Mouse (Mus musculus) bone marrow, adult 2 months (tissue): Measurements from ENCODE around the gene Ldhc.
"Not testable (repeated sequence)": the region's sequence is repeated elsewhere in the genome, so short reads cannot be mapped to it uniquely, and the experiment has no call there.

Experiments
- CTCF ChIP-seq: fragments of 200-500 bp; IDR thresholded peaks from 2 replicates; pipeline ENCODE4 v1.5.1; 2011; ENCODE audit warnings: low read length, control low read depth; ENCODE audit not compliant: control insufficient read depth, insufficient read depth
- POLR2A ChIP-seq: fragments of 200-500 bp; IDR thresholded peaks from 2 replicates; pipeline ENCODE4 v1.6.1; 2011; ENCODE audit warnings: low read depth, mild to moderate bottlenecking, control low read depth, low read length, borderline replicate concordance; ENCODE audit not compliant: control insufficient read depth

DNA sequence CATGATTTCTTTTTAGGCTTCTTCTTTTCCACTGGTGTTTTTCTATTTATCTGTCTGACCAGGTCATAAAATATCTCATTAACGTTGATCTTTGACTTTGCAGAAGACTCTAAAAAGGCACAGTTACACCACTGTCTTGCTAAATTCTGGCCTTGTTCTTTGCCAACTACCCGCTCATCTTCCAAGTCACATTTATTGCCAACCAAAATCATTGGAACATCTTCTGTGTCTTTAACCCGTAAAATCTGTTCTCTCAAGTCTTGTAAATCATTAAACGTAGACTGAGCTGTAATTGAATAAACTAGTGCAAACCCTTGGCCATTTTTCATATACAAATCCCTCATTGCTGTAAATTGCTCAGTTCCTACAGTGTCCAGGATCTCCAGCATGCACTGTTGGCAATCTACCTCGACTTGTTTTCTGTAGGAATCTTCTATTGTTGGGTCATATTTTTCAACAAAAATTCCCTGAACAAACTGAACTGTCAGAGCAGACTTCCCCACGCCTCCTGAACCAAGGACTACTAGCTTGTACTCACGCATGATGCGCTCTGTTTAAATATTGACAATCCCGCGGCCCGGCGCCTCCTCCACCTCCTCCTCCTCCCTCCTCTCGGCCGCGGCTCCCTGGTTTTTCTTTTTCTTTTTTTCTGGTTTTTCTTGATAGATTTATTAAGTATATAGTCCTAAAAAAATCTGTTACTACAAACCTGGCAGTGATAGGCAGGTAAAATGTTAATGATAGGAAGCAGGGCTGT is 39.9 kb upstream of the Ldhc start:
- not testable (repeated sequence) for TF ChIP-seq CTCF, POLR2A
